Mouse (Mus musculus): ENCODE results near the gene Mpdz. TPM values are rescaled to one million over a fixed set of nuclear protein-coding genes. Genes with fewer than 3 reads are reported as not detected.

The Mpdz gene
- polyA plus RNA-seq, 1 experiment = 2.0 TPM

DNA sequence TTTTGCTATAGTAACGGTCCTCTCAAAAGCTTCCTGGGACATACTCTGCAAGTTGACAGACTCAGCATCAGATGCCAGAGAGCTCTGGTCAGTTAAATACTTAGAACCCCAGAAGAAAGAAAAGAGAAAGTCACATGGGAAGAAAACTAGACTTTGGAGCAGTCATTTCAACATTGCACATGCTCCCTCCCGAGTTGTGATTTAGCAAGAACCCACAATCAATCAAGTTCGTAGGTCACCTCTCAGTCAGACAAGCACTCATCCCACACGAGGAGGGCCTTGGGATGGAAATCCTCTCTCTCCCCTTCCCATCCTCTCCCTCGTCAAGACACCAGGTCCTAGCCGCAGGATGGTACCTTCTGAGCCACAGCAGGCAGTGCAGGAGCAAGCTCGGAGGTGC lies 94.0 kb downstream of the Mpdz start:
- no peak overlapping the region for H3K27ac ChIP-seq (ENCODE audit: insufficient read depth, low read length)
- TF ChIP-seq CTCF (IDR thresholded peaks at IDR 0.05; ENCODE audit: extremely low read depth, insufficient read depth, insufficient read length, insufficient replicate concordance) (no peak), POLR2A (IDR thresholded peaks at IDR 0.05; ENCODE audit: low read depth, low read length) (no peak)
- no peak for DNase-seq (ENCODE audit: low read depth in 1 of 2, low spot score in 2 of 2)

GRCm38 (mm10) chr4:81345141-81345540 lies 97.5 kb downstream of the Mpdz start:
- Histone ChIP-seq H3K4me3 (ENCODE audit: extremely low read depth, insufficient read depth, insufficient read length) (no peak overlapping the region), H3K4me1 (ENCODE audit: control insufficient read depth, insufficient read depth, insufficient read length) (no peaks in the 10 kb centered on the region), H3K27ac (ENCODE audit: insufficient read depth, low read length) (no peak overlapping the region), H3K36me3 (ENCODE audit: control insufficient read depth, insufficient read depth, low read length) (no peaks in the 10 kb centered on the region), H3K27me3 (ENCODE audit: control insufficient read depth, insufficient read depth, low read length) (no peaks in the 10 kb centered on the region)
- 83% methylated on average over 3 of the region's 3 CpGs for WGBS
- no peak for TF ChIP-seq CTCF (IDR thresholded peaks at IDR 0.05; ENCODE audit: extremely low read depth, insufficient read depth, insufficient read length, insufficient replicate concordance)
- DNase-seq (ENCODE audit: low read depth in 1 of 2, low spot score in 2 of 2) = no peak

More for the DNA sequence above, 94.0 kb downstream of the Mpdz start:
- no peaks in the 10 kb centered on the region for H3K27me3 ChIP-seq (ENCODE audit: control insufficient read depth, insufficient read depth, low read length)
- H3K4me3 ChIP-seq (ENCODE audit: extremely low read depth, insufficient read depth, insufficient read length) = no peak overlapping the region
- H3K4me1 ChIP-seq (ENCODE audit: control insufficient read depth, insufficient read depth, insufficient read length) = no peaks in the 10 kb centered on the region
- WGBS = 87% methylated on average over 7 of the region's 7 CpGs
- no peaks in the 10 kb centered on the region for H3K36me3 ChIP-seq (ENCODE audit: control insufficient read depth, insufficient read depth, low read length)

DNA sequence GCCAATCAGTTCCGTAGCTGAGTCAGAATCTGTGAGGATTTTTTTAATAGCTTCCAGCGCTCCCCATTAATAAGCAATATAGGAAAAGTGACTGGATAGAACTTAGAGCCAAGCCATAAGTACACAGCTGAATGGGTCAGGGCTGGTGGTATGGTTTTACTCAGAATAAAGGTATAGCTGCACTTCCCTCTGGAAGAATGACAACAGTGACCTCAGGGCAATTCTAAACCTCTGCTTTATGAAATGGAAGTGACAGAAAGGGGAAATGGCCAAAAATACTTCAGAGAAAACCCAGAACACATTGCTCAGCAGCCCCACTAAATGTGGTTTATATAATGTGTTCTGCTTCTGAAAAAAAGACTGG lies 109.0 kb downstream of the Mpdz start:
- H3K27ac ChIP-seq (ENCODE audit: insufficient read depth, low read length) = no peak overlapping the region
- H3K4me1 ChIP-seq (ENCODE audit: control insufficient read depth, insufficient read depth, insufficient read length) = no peaks in the 10 kb centered on the region
- WGBS = 72% methylated on average over 2 of the region's 2 CpGs
- no peak for DNase-seq (ENCODE audit: low read depth in 1 of 2, low spot score in 2 of 2)
- no peaks in the 10 kb centered on the region for H3K36me3 ChIP-seq (ENCODE audit: control insufficient read depth, insufficient read depth, low read length)
- H3K4me3 ChIP-seq (ENCODE audit: extremely low read depth, insufficient read depth, insufficient read length) = no peak overlapping the region
- no peaks in the 10 kb centered on the region for H3K27me3 ChIP-seq (ENCODE audit: control insufficient read depth, insufficient read depth, low read length)
- TF ChIP-seq CTCF (IDR thresholded peaks at IDR 0.05; ENCODE audit: extremely low read depth, insufficient read depth, insufficient read length, insufficient replicate concordance) (no peak), POLR2A (IDR thresholded peaks at IDR 0.05; ENCODE audit: low read depth, low read length) (no peak)

- no peaks in the 10 kb centered on the region for H3K36me3 ChIP-seq (ENCODE audit: control insufficient read depth, insufficient read depth, low read length)
- H3K4me3 ChIP-seq (ENCODE audit: extremely low read depth, insufficient read depth, insufficient read length) = no peak overlapping the region
- H3K4me1 ChIP-seq (ENCODE audit: control insufficient read depth, insufficient read depth, insufficient read length) = no peaks in the 10 kb centered on the region
- no peaks in the 10 kb centered on the region for H3K27me3 ChIP-seq (ENCODE audit: control insufficient read depth, insufficient read depth, low read length)
- TF ChIP-seq POLR2A (IDR thresholded peaks at IDR 0.05; ENCODE audit: low read depth, low read length) (no peak), CTCF (IDR thresholded peaks at IDR 0.05; ENCODE audit: extremely low read depth, insufficient read depth, insufficient read length, insufficient replicate concordance) (no peak)
- 85% methylated on average over 11 of the region's 11 CpGs for WGBS
- DNase-seq (ENCODE audit: low read depth in 1 of 2, low spot score in 2 of 2) = no peak
- H3K27ac ChIP-seq (ENCODE audit: insufficient read depth, low read length) = no peak overlapping the region
Observed at GRCm38 (mm10) chr4:81332901-81333627, 109.6 kb downstream of the Mpdz start.

DNA sequence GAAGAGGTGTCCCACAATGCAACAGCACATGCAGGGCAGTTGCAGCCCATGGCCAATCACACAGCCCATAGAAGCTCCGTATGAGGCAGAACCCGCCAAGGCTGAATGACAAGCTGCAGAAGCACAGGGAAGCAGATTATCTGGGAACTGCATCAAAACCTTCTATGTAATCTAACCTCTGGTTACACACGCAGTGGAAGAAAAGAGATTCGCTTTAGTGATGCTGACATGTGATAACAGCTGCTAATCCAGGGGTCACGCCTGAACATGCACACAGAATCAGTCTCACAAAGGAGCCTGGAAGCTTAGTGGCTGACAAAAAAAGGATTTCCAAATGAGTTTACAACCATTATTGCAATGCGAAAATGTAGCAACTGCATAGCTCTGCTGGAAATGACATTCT lies 110.2 kb downstream of the Mpdz start:
- H3K4me1 ChIP-seq (ENCODE audit: control insufficient read depth, insufficient read depth, insufficient read length) = no peaks in the 10 kb centered on the region
- H3K27me3 ChIP-seq (ENCODE audit: control insufficient read depth, insufficient read depth, low read length) = no peaks in the 10 kb centered on the region
- H3K4me3 ChIP-seq (ENCODE audit: extremely low read depth, insufficient read depth, insufficient read length) = no peak overlapping the region
- TF ChIP-seq POLR2A (IDR thresholded peaks at IDR 0.05; ENCODE audit: low read depth, low read length) (no peak), CTCF (IDR thresholded peaks at IDR 0.05; ENCODE audit: extremely low read depth, insufficient read depth, insufficient read length, insufficient replicate concordance) (no peak)
- H3K36me3 ChIP-seq (ENCODE audit: control insufficient read depth, insufficient read depth, low read length) = no peaks in the 10 kb centered on the region
- WGBS = 84% methylated on average over 6 of the region's 6 CpGs
- no peak for DNase-seq (ENCODE audit: low read depth in 1 of 2, low spot score in 2 of 2)
- H3K27ac ChIP-seq (ENCODE audit: insufficient read depth, low read length) = no peak overlapping the region

GRCm38 (mm10) chr4:81327694-81328093 lies 114.9 kb downstream of the Mpdz start:
- DNase-seq (ENCODE audit: low read depth in 1 of 2, low spot score in 2 of 2) = no peak
- Histone ChIP-seq H3K36me3 (ENCODE audit: control insufficient read depth, insufficient read depth, low read length) (no peaks in the 10 kb centered on the region), H3K27ac (ENCODE audit: insufficient read depth, low read length) (no peak overlapping the region), H3K4me3 (ENCODE audit: extremely low read depth, insufficient read depth, insufficient read length) (no peak overlapping the region), H3K4me1 (ENCODE audit: control insufficient read depth, insufficient read depth, insufficient read length) (no peaks in the 10 kb centered on the region), H3K27me3 (ENCODE audit: control insufficient read depth, insufficient read depth, low read length) (no peaks in the 10 kb centered on the region)
- WGBS = 90% methylated on average over 2 of the region's 2 CpGs
- TF ChIP-seq POLR2A (IDR thresholded peaks at IDR 0.05; ENCODE audit: low read depth, low read length) = no peak
- no peak for TF ChIP-seq CTCF (IDR thresholded peaks at IDR 0.05; ENCODE audit: extremely low read depth, insufficient read depth, insufficient read length, insufficient replicate concordance)

DNA sequence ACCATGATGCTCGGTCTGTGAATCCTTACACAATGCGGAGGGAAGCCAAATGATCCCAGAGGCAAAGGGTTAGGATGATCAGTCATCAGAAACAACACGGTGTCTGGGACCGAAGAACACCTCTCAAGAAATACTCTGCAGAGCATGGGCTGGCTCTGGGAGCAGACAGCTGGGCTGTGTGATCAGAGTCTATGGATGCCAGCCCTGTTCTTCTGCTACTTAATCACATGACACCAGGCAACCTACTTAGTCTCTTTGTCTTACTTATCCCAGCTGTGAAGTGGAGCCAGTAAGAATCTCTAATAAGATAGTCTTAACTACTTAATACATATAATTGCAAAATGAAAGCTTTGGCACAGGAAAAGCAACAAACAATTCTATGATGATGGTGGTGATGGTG lies 118.8 kb downstream of the Mpdz start:
- 92% methylated on average over 4 of the region's 4 CpGs for WGBS
- H3K27me3 ChIP-seq (ENCODE audit: control insufficient read depth, insufficient read depth, low read length) = no peaks in the 10 kb centered on the region
- DNase-seq (ENCODE audit: low read depth in 1 of 2, low spot score in 2 of 2) = no peak

More for the DNA sequence above, 118.8 kb downstream of the Mpdz start:
- H3K4me1 ChIP-seq (ENCODE audit: control insufficient read depth, insufficient read depth, insufficient read length) = no peaks in the 10 kb centered on the region
- H3K36me3 ChIP-seq (ENCODE audit: control insufficient read depth, insufficient read depth, low read length) = no peaks in the 10 kb centered on the region
- TF ChIP-seq CTCF (IDR thresholded peaks at IDR 0.05; ENCODE audit: extremely low read depth, insufficient read depth, insufficient read length, insufficient replicate concordance) (no peak), POLR2A (IDR thresholded peaks at IDR 0.05; ENCODE audit: low read depth, low read length) (no peak)
- H3K4me3 ChIP-seq (ENCODE audit: extremely low read depth, insufficient read depth, insufficient read length) = no peak overlapping the region
- H3K27ac ChIP-seq (ENCODE audit: insufficient read depth, low read length) = no peak overlapping the region

Measured in spleen, adult 2 months (tissue).